Mouse (Mus musculus) adipocyte (in vitro differentiated cells): ENCODE data around the gene Mex3d.

Experiments used
- DNase-seq: peaks from one replicate; pipeline ENCODE4 v3.0.0-alpha.2; 2016; ENCODE audit warnings: low spot score

Mex3d gene

DNA sequence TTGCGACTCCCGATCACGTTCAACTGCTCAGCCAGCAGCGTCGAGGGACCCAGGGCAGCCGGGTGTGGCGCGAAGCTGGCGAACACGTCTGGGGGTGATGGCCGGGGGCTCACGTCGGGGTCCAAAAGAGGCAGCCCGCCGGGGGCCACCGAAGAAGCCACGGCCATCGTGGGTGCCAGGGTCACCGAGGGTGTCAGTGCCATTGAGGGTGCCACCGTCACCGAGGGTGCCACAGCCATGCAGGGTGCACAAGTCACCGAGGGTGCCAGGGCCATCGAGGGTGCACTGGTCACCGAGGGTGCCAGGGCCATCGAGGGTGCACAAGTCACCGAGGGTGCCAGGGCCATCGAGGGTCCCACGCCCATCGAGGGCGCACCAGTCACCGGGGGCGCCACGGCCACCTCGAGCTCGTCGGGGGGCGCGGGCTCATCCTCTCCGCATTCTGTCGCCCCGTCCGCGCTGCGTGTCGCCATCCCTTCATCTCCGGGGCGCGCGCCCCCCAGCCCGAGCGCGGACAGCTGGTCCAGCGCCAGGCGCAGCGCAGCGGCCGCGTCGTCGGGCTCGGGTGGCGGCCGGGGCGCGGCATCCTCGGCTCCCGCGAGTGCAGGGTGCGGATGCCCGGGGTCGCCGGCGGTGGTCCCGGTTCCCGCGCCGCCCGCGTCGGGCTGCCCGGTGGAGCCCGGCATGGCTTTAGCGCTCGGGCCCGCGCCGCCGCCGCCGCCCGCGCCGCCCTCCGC lies 556 bp downstream of the Mex3d start:
- DNase-seq, result no peak

DNA sequence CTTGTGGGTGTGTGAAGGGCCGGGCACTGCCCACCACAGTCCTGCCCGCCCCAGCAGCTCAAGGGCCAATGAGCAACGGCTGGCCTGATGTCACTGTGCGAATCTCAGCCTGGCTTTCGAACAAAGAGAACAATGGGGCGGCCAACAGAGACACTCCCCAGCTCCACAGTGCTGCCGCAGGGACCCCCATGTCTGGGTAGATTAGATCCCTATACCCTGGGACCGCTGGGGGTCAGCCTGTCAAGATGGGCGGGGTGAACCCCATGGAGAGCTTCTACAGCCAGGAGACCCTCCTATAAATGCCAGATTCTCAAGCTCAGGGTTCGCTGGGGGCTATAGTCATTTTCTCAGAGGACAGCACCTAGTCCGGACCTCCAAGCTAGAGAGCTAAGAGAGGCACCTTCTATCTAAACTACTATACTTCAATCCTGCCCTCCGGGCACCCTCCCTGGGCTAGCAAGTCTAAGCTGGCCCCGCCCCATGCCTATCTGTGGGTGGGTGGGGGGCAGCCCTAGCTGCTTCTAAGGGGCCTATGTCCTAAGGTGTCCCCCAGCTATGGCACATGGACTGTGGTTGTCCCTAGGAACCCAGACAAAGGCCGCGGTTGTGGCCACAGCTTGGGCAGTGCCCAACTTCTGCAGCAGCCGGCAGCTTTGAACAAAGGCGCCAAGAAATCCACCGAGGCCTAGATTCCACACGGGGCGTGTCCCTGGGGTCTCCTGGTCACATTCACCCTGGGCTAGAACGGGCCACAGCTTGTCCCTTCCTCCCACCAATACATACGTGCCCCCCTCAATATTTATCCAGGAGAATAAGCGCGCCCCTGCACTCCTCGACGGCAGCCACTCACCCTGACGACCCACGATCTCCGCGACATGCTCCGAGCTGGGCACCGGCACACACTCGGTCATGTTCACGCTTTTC lies 1.4 kb downstream of the Mex3d start:
- DNase-seq, result no peak

DNA sequence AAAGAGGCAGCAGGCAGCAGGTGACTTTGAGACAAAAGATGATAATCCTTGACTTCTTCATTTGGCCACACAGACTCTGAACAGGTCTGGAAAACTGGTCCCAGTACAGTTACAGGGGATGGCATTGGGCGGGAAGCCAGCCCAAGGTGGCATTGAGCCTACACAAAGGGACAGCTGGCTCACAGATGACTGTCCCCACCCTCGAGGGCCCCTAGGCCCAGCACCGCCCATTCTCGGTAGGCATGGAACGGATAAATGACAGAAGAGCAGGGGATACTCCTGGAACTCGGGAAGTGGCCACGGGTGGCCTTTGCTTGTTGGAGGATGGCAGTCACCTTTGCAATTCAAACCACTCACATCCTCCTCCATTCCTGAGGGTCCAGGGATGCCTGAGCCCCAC lies 2.1 kb downstream of the Mex3d start:
- DNase-seq, result no peak

DNA sequence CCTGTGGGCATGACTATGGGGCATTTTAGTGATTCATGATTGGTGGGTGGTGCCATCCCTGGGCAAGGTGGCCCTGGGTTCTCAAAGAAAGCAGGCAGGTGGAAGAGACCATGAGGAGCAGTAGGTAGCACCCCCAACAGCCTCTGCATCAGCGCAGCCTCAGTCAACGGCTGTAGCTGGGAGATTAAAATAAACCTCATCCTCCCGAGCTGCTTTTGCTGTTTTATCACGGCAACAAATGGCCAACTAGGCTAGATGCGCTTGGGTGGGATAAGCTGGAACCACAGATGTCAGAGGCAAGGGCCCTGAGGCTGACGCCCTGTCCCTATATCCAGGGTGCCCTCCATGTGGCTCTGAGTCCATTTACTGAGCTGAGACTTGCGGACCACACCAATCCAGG lies 2.8 kb downstream of the Mex3d start:
- no peak for DNase-seq

DNA sequence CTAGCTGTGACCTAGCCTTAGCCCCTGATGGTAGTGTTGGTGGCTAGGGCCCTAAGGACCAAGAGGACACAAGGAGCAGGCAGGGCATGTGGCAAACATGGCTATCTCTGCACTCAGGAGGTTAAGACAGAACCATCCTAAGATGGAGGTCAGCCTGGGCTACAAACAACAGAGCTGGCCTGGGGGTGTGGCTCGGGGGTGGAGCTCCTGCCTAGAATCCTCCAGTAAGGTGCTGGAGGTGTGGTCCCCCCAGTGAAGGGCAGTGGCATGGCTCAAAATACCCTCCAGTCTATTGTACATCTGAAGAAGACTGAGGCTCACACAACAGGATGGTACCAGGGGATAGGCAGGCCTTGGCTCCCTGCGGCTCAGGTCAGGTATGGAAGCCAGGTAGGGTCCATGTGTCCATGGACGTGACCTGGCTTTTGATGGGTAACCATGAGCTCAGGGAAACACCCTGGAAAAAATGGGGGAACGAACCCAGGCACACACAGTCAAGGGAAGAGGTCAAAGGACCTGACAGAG lies 3.3 kb downstream of the Mex3d start:
- DNase-seq, result no peak

DNA sequence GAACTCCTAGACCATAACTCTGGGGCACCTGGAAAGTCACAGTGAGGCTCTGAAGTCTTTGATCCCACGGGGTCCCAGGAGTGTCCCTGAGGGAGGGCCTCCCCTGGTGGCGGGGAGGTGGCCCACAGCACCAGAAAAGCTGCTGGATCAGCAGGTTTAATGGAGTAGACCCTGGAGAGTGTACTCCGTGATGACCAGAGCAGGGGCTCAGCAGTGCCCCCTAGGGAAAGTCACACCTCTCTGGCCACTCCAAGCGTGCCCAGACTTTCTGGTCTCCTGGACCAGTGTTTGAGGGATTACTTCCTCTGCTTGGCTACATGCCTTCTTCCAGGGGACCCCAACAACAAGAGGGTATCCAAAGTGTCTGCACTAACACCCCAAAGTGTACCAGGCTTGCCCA lies 4.0 kb downstream of the Mex3d start:
- DNase-seq, result no peak

DNA sequence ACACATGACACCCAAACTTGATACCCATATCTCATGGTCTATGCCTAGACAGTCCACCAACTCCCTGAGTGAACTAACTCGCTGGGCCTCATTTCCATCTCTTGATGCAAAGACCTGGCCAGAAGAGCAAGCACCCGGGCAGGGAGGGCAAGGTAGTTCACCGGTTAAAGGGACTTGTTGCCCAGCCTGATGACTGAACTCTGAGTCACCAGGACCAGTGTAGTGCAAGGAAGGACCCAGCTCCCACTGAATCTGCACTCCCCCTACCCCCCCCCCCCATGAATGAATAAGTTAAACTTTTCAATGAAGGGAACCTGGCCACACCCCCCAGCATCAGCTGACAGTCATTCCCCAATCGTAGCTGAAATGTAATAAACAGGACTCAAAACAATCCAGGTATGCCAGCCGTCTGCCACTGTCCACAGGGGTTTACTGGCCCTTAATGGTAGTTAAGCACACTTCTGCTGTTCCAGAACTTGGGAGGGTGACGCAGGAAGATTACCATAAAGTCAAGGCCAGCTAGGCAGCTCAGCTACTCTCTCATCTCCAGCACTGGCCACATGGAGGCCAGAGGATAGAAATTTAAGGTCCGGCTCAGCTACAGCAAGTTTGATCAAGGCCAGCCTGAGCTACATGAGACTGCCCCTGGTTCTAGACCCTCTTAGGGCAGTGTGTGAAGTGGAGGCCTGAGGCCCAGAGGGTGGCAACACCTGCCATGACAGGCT lies 4.7 kb downstream of the Mex3d start:
- no peak for DNase-seq

DNA sequence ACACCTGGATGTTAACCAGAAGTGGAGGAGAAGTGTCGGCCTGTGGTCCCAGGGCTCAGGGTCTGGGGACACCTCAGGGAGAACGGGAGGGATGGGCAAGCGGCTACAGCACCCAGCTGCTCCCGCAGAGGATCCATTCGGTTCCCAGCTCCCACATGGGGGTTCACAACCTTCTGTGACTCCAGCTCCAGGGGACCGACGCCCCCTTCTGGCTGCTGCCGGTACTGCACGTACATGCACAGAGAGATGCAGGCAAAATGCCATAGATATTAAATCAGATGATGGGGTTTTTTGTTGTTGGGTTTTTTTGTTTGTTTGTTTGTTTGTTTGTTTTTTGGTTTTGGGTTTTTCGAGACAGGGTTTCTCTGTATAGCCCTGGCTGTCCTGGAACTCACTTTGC lies 9.7 kb downstream of the Mex3d start:
- no peak for DNase-seq

DNA sequence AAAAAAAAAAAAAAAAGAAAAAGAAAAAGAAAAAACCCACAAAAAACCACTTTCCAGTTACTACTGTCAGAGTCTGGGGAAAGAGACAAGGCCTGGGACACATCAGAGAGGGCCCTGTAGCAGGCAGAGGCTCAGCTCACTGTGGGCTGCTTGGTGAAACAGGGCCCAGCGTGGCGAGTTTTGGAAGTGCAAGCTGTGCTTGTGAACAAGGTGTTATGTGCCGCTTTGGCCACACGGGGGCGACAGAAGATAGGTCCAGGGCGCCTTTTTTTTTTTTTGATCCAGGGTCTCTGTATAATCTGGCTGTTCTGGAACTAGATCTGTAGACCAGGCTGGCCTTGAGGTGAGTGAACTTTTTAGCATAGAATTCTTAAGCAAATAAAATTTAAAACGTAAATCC lies 11.3 kb downstream of the Mex3d start:
- DNase-seq, result peak; percentile 95

DNA sequence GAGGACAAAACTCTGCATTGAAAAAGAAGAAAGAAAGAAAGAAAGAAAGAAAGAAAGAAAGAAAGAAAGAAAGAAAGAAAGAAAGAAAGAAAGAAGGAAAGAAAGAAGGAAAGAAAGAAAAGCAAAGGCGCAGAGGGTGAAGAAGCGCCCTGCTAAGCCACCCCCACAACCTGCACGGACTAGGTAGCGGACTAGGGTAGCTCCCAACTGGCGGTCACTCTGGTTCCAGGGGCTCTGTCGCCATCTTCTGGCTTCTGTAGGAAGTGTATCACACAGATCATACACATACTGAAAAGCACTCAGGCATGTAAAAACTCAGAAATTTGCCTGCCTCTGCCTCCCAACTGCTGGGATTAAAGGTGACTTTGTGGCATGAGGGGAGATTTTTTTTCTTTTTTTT lies 13.4 kb downstream of the Mex3d start:
- DNase-seq, result no peak

DNA sequence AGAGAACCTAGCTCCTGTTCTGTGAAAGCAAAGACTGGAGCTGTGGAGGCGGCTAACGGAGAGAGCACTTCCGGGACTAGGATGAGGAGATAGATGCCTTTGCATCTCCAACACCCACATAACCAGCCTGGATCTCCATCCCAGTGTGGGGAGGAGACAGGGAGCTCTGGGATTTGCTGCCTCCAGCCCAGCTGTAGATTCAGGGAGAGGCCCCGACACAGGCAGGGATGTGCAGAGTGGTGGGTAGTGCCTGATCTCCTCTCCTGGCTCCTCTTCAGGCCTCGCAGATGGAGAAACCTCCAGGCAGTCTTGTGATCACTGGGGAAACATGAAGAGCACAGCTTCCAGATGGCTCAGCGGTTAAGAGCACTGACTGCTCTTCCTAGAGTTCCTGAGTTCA lies 14.8 kb downstream of the Mex3d start:
- no peak for DNase-seq

DNA sequence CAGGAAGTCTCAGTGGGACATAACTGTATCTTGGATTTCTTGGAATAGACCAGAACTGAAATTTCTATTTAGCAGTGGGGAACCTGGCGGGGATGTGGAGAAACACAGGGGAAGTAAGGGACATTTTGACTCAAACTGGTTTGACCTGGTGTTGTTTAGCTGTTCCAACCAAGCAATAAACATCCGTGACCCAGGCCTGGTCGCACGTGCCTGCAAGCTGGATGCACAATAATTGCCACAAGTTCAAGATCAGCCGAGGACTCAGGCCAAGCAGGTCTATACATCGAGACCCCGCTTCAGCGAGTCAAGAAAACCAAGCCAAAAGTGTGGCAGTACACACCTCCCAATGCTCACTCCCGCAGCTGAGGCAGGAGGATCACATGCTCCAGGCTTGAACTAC lies 15.5 kb downstream of the Mex3d start:
- DNase-seq, result no peak

DNA sequence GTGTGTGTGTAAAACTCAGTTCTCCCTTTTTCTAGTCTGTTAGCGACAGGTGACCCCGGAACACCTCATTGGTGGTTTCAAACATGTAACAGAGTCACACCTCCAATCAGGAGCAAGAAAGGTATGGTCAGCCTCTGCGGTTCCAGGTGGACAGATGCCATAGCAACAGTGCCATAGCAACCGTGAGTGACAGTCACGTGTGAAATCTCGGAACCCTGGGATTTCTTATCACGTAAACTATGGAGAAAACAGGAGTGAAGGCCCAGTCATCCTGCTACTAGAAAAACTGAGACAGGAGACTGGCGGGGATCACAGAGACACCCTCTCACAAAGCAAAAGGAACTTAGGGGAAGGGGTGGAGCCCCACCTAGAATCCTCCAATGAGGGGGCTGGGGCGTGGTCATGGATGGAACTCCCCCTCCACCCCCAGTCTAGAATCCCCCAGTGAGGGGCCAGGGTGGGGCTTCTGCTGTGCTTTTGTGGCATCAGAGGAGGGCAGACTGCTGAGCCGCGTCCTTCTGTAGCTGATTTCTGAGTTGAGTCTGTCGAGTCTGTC lies 16.0 kb downstream of the Mex3d start:
- DNase-seq, result no peak

DNA sequence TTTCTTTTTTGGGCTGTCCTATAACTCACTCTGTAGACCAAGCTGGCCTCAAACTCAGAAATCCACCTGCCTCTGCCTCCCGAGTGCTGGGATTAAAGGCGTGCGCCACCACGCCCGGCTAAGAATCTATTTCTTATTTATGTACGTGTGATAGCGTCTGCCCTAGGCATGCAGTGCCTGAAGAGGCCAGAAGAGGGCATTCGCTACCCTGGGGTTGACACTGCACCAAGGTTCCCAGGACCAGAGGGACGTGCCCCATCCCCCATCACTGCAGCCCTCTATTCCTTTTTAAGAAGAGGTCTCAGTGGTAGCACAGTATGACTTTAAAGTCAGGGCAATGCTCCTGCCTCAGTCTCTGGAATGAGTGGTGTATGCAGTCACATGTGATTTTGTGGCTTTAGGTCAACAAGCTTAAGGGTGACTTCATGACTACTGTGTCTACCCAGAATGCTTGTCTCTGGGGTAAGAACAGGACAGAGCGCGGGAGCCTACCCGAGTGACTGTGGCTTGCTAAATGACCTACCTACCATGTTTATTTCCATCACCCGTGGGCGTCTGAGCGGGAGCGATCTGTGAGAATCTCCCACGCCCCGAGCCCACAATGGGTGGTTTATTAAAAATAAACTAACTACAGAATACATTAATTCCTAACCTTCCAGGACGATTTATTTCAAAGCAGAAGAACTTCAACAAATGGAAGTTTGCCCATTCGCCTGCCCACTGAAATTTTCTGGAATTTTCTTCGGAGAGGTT lies 17.3 kb downstream of the Mex3d start:
- no peak for DNase-seq

DNA sequence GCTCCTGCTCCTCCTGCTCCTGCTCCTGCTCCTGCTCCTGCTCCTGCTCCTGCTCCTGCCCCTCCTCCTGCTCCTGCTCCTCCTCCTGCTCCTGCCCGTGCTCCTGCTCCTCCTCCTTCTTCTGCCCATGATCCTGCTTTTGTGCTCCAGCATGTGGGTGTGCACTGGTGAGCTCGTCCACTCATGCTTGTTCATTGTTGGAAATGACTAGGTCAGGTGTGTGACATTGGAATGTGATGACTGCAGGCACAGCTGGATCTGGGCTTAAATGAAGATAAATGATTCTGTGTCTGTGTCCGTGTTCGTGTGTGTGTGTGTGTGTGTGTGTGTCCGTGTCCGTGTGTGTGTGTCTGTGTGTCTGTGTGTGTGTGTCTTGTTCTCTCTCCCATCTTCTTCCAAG lies 19.1 kb downstream of the Mex3d start:
- no peak for DNase-seq

DNA sequence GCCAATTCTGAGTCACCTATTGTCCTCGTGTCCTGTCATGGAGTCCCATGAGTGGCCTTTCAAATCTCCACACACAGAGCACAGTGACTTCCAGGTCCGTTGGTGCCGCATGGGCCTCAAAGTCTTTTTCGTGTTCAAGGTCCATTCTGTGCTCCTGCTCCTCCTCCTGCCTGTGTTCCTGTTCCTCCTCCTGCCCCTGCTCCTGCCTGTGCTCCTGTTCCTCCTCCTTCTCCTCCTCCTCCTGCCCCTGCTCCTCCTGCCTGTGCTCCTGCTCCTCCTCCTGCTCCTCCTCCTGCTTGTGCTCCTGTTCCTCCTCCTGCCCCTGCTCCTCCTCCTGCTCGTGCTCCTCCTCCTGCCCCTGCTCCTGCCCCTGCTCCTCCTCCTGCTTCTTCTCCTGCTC lies 19.5 kb downstream of the Mex3d start:
- no peak for DNase-seq

DNA sequence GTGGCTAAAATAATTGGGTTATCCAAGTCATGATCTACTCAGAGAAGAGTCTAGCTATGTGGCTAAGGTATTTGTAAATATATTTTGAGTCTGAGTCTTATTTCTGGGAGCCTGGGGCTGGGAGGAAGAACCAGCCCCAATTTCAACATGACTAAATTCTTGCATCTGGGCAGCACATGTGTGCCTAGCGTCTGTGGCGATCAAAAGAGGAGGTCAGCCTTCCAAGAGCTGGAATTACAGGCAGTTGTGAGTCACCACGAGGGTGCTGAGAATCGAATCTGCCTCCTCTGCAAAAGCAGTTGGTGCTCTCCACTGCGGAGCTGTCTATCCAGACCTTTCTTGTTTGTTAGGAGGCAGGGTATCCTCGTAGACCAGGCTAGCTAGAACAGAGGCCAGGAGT lies 21.7 kb downstream of the Mex3d start:
- DNase-seq, result no peak

DNA sequence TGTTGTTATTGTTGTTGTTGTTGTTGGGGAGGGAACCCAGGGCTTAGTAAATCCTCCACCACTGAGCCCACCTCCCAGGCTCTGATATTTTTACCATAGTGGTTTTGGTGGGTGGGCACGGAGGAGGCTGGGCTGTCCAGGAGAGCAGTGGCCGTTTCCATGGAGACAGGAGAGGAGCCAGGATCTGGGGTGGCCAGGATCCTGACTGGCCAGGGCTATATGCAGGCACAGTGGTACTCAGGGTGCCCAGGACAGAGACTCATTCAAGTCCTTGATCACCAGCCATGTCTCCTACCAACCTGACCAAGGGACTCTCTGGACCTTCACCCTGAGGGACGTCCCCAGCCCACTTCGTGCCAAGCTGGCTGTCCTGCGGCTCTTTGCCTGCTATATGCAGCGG lies 23.7 kb downstream of the Mex3d start:
- no peak for DNase-seq

DNA sequence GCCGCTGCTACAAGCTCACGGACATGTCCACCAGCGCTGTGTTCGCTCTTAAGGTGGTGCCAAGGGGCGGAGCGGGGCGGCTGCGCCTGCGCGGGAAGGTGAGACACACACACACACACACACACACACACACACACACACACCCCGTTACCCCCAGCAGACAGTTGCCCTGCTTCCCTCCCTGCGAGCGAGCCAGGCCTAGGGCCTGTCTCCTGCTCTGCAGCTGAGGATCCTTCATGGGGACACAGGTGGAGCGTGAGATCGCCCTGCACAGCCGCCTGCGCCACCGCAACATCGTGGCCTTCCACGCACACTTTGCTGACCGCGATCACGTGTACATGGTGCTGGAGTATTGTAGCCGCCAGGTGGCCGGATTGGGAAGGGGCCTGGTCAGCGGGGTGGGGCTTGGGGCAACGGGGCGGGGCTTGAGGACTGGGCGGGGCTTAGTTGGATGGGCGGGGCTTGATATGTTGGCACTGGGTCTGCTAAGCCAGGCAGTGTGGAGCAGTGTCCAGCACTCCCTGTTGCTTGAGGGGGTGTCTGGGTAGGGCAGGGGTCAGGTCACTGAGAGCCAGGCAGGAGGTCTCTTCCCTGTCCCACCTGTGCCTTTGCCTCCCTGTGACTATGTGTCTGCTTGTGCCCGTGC lies 29.3 kb downstream of the Mex3d start:
- no peak for DNase-seq

DNA sequence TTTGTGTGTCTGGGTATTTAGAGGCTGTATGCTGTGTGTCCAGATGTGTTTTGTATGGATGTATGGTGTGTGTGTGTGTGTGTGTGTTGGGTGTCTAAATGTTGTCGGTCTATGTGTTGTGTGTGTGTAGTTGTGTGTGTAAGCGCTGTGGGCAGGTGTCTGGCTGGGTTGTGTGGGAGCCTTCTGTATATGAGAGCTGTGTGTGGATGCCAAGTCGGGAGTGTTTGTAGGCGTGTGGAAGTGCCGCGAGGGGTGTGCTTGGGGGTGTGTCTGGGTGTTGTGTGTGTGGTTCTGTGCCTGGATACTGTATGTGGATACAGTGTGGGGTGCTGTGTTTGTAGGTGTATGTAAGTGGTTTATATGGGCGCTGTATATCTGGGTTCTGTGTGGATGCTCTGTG lies 30.1 kb downstream of the Mex3d start:
- no peak for DNase-seq

DNA sequence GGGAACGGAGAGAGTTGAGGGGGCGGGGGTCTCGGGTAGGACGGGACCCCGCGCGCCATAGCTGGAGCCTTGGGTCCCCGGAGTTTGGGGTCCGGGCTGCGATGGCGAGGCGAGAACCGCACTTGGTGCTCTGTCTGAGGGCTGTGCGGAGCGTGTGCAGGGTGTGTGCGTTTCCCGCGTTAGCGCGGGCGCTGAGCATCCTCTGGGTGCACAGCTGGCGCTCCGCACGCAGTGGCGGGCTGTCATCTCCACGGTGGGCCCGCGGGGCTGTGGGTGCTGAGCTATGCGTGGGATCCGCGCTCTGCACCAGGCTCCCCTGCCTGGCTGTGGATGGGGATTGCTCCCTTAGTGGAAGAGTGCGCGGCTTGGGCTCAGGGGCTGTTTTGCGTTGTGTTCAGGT lies 30.7 kb downstream of the Mex3d start:
- no peak for DNase-seq
